Mouse (Mus musculus): Measurements from ENCODE around the gene Gm14744. TPM values are rescaled to one million over a fixed set of nuclear protein-coding genes. Genes with fewer than 3 reads are reported as not detected.
"Not testable (repeated sequence)": the region's sequence is repeated elsewhere in the genome, so short reads cannot be mapped to it uniquely, and the experiment has no call there.

Gene Gm14744
- not detected in 2 replicates for polyA plus RNA-seq (2014; fragmentation: Nextera tagmentation; extraction: Ambion mirVana)

- not testable (repeated sequence) for H3K4me3 ChIP-seq (ENCODE audit: low read depth, low read length); ATAC-seq (ENCODE audit: low FRiP score); H3K27ac ChIP-seq (ENCODE audit: low read depth, low read length); H3K4me1 ChIP-seq (ENCODE audit: control insufficient read depth, insufficient read depth, low read length); H3K36me3 ChIP-seq (ENCODE audit: control insufficient read depth, insufficient read depth, low read length); H3K9me3 ChIP-seq (ENCODE audit: control insufficient read depth, low read length); DNase-seq (ENCODE audit: low spot score, missing footprints); H3K9ac ChIP-seq (ENCODE audit: low read length); H3K27me3 ChIP-seq (ENCODE audit: control insufficient read depth, insufficient read depth, low read length); H3K4me2 ChIP-seq
- WGBS: 94% methylated on average over 2 of the region's 2 CpGs
Measured at GRCm38 (mm10) chrX:77864458-77864857, at the start of gene Gm14744. TSS of gene Gm14744 (plus strand) at chrX:77864758.

GRCm38 (mm10) chrX:77853523-77853922 is 11.0 kb upstream of the Gm14744 start, which contains the start of gene Pbsn:
TSS of gene Pbsn (minus strand) at chrX:77853623.
- 60% methylated on average over 1 of the region's 1 CpGs for WGBS
- Histone ChIP-seq H3K4me1 (ENCODE audit: control insufficient read depth, insufficient read depth, low read length) (no peaks in the 10 kb centered on the region), H3K9me3 (ENCODE audit: control insufficient read depth, low read length) (no peaks in the 10 kb centered on the region), H3K36me3 (ENCODE audit: control insufficient read depth, insufficient read depth, low read length) (no peaks in the 10 kb centered on the region), H3K27ac (ENCODE audit: low read depth, low read length) (no peak within 1 kb of the TSS), H3K4me3 (ENCODE audit: low read depth, low read length) (no peak within 1 kb of the TSS), H3K9ac (ENCODE audit: low read length) (no peak within 1 kb of the TSS), H3K4me2 (no peak within 1 kb of the TSS), H3K27me3 (ENCODE audit: control insufficient read depth, insufficient read depth, low read length) (no peaks in the 10 kb centered on the region)
- DNase-seq (ENCODE audit: low spot score, missing footprints) (no peak), ATAC-seq (ENCODE audit: low FRiP score) (no peak)

GRCm38 (mm10) chrX:77880033-77880432 is 15.5 kb downstream of the Gm14744 start:
- WGBS: 52% methylated on average over 2 of the region's 4 CpGs
- H3K36me3 ChIP-seq (ENCODE audit: control insufficient read depth, insufficient read depth, low read length); H3K9ac ChIP-seq (ENCODE audit: low read length); H3K4me3 ChIP-seq (ENCODE audit: low read depth, low read length); H3K4me2 ChIP-seq; H3K9me3 ChIP-seq (ENCODE audit: control insufficient read depth, low read length); ATAC-seq (ENCODE audit: low FRiP score); H3K27me3 ChIP-seq (ENCODE audit: control insufficient read depth, insufficient read depth, low read length); DNase-seq (ENCODE audit: low spot score, missing footprints); H3K27ac ChIP-seq (ENCODE audit: low read depth, low read length); H3K4me1 ChIP-seq (ENCODE audit: control insufficient read depth, insufficient read depth, low read length): not testable (repeated sequence)

Other genes with a start within 250 kb of the Gm14744 start
- gene Prkx, start 68.5 kb upstream of the Gm14744 start, polyA plus RNA-seq (2014; fragmentation: Nextera tagmentation; extraction: Ambion mirVana): 16.2 and 18.6 TPM in 2 replicates
- not detected in 2 replicates for gene Pbsn, start 11.1 kb upstream of the Gm14744 start, polyA plus RNA-seq (2014; fragmentation: Nextera tagmentation; extraction: Ambion mirVana)
- gene 5430402E10Rik, start 60.3 kb downstream of the Gm14744 start, polyA plus RNA-seq (2014; fragmentation: Nextera tagmentation; extraction: Ambion mirVana): not detected in 2 replicates
- not detected in 2 replicates for gene Obp1a, start 226.6 kb downstream of the Gm14744 start, polyA plus RNA-seq (2014; fragmentation: Nextera tagmentation; extraction: Ambion mirVana)